Comparison of ENCODE assay signal across 9 mouse cellular contexts in the genomic region with DNA sequence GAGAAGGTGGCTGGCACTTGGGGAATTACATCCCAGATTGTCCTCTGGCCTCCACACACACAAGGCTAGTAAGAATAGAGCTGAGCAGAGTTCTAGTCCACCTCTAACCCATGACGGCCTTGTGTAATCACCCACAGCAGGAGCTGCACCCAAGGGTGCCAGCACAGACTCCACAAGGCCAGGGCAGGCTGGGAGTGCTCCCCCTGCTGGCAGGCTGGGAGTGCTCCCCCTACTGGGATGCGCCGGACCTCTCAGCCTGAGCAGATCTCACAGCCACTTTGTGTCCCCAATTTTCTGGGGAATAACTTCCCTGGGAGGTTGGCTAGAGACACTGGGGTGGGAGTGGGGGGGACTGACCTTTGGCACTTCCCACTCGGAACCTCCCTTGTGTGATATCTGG.
A peak's percentile ranks its signal among the peaks of the same experiment; 100 is the strongest.
DNase-seq lines count a peak whose midpoint lies in the region; ATAC-seq and TF ChIP-seq lines count a peak whose summit lies in the region.
"Had no signal": no experiment of that assay in that cellular context is flagged by ENCODE, and none has a peak within 500 bp of the region (broad histone marks: within the 10 kb centered on the region; RNA-seq: fewer than 3 reads in every experiment).

No protein-coding gene starts in this region.

- no peaks in the 10 kb centered on the region for H3K9me3 ChIP-seq in hindbrain, postnatal 0 days (ENCODE audit: low read length)
- no peaks in the 10 kb centered on the region for H3K9me3 ChIP-seq in hindbrain, embryonic 16.5 days (ENCODE audit: control insufficient read depth, low read length)
- no peaks in the 10 kb centered on the region for H3K9me3 ChIP-seq in forebrain, embryonic 13.5 days (replicated peaks)
- H3K9me3 ChIP-seq: megakaryocyte, embryonic 14.5 days had no signal

- peak; percentile 18 for DNase-seq in hindbrain, postnatal 0 days (ENCODE audit: low spot score)
- peak; percentile 62 for DNase-seq in 3134 (ENCODE audit: extremely low read depth, insufficient read length, low spot score)
- DNase-seq in CD4-positive helper T cell, adult 2 months (ENCODE audit: low read depth, low spot score) = peak; percentile 47
- peak; percentile 55 for DNase-seq in brain, adult 2 months (ENCODE audit: low read depth, low spot score)
- peak; percentile 33 for DNase-seq in kidney, adult 9 months
- peak; percentile 20 for DNase-seq in retina, adult 2 months (ENCODE audit: low read depth, low spot score)

- H3K27me3 ChIP-seq in hindbrain, postnatal 0 days (ENCODE audit: insufficient read depth, low read length) = no peaks in the 10 kb centered on the region
- H3K27me3 ChIP-seq in hindbrain, embryonic 16.5 days (replicated peaks; ENCODE audit: control insufficient read depth, insufficient read depth, low read length) = no peaks in the 10 kb centered on the region
- H3K27me3 ChIP-seq in forebrain, embryonic 13.5 days = 0 out of 2 replicates have a peak, but pooled peaks cover 2% of the 10 kb centered on the region

- H3K36me3 ChIP-seq in hindbrain, postnatal 0 days (ENCODE audit: insufficient read depth, low read length) = no peaks in the 10 kb centered on the region
- no peaks in the 10 kb centered on the region for H3K36me3 ChIP-seq in hindbrain, embryonic 16.5 days (ENCODE audit: control insufficient read depth, insufficient read depth, low read length)
- no peaks in the 10 kb centered on the region for H3K36me3 ChIP-seq in forebrain, embryonic 13.5 days (ENCODE audit: poor library complexity, severe bottlenecking)

- H3K9ac ChIP-seq in hindbrain, postnatal 0 days (replicated peaks; ENCODE audit: low read length) = no peak overlapping the region
- no peak overlapping the region for H3K9ac ChIP-seq in hindbrain, embryonic 16.5 days (ENCODE audit: low read depth, low read length)
- H3K9ac ChIP-seq in forebrain, embryonic 13.5 days = no peak overlapping the region

- TF ChIP-seq CTCF in hindbrain, postnatal 0 days (IDR thresholded peaks at IDR 0.05; ENCODE audit: low read depth) = peak; percentile 78

- ATAC-seq in hindbrain, postnatal 0 days = no peak
- no peak for ATAC-seq in hindbrain, embryonic 16.5 days
- ATAC-seq in forebrain, embryonic 13.5 days = no peak

- no peak overlapping the region for H3K4me3 ChIP-seq in hindbrain, postnatal 0 days (ENCODE audit: low read length)
- no peak overlapping the region for H3K4me3 ChIP-seq in hindbrain, embryonic 16.5 days (ENCODE audit: low read length)
- H3K4me3 ChIP-seq in forebrain, embryonic 13.5 days = no peak overlapping the region
- H3K4me3 ChIP-seq: megakaryocyte, embryonic 14.5 days had no signal

- 23% methylated on average over 4 of the region's 4 CpGs for WGBS in hindbrain, postnatal 0 days
- 25% methylated on average over 4 of the region's 4 CpGs for WGBS in hindbrain, embryonic 16.5 days
- WGBS in forebrain, embryonic 13.5 days = 21% methylated on average over 4 of the region's 4 CpGs

- H3K4me1 ChIP-seq in hindbrain, postnatal 0 days (ENCODE audit: insufficient read depth, low read length) = no peaks in the 10 kb centered on the region
- H3K4me1 ChIP-seq in hindbrain, embryonic 16.5 days (ENCODE audit: control insufficient read depth, insufficient read depth, low read depth, low read length) = no peaks in the 10 kb centered on the region
- no peaks in the 10 kb centered on the region for H3K4me1 ChIP-seq in forebrain, embryonic 13.5 days
- H3K4me1 ChIP-seq: megakaryocyte, embryonic 14.5 days had no signal

- H3K27ac ChIP-seq in hindbrain, postnatal 0 days = no peak overlapping the region
- no peak overlapping the region for H3K27ac ChIP-seq in hindbrain, embryonic 16.5 days (ENCODE audit: low read depth, low read length)
- H3K27ac ChIP-seq in forebrain, embryonic 13.5 days = no peak overlapping the region

- no peak overlapping the region for H3K4me2 ChIP-seq in hindbrain, postnatal 0 days (ENCODE audit: low read depth, low read length)
- no peak overlapping the region for H3K4me2 ChIP-seq in hindbrain, embryonic 16.5 days (ENCODE audit: low read length)
- H3K4me2 ChIP-seq in forebrain, embryonic 13.5 days = no peak overlapping the region
